Mouse (Mus musculus): Measurements from ENCODE around the gene Lin7c. TPM values are rescaled to one million over a fixed set of nuclear protein-coding genes. Genes with fewer than 3 reads are reported as not detected.

Lin7c gene
- total RNA-seq, 2 experiments from 2014 or later: 21.3 to 22.7 TPM

DNA sequence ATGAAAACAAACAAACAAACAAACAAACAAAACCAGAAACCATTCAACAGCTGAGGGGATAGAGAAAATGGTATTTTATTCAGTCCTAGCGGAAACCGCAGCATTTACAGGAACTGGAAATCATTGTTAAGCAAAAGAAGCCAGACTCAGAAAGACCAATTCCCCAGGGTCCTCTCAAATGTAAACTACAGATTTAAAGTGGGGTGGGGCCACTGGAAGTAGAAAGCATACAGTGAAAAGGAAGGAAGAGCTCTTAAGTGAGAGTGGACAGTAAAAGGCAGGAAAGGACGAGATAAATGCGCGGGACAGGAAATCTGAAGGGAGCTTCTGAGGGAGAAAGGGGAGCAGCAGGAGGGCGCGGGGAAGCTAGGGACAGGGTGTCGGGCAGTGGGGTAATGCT, 22.6 kb downstream of the Lin7c start:
- intact Hi-C loops (cut with DNase I; ENCODE audit: low total_unique reads): loop anchor here (10.0 kb wide), 1 partner anchor 82 kb away; no protein-coding TSS in a partner anchor
- DNase-seq: no peak

GRCm38 (mm10) chr2:109914601-109915000, 23.9 kb downstream of the Lin7c start:
- intact Hi-C loops (cut with DNase I; ENCODE audit: low total_unique reads): loop anchor here (10.0 kb wide), 1 partner anchor 80 kb away; no protein-coding TSS in a partner anchor
- no peak for DNase-seq

GRCm38 (mm10) chr2:109916782-109917495, 26.3 kb downstream of the Lin7c start:
- no peak for DNase-seq
- intact Hi-C loops (cut with DNase I; ENCODE audit: low total_unique reads): loop anchor here (10.0 kb wide), 1 partner anchor 78 kb away; no protein-coding TSS in a partner anchor

DNA sequence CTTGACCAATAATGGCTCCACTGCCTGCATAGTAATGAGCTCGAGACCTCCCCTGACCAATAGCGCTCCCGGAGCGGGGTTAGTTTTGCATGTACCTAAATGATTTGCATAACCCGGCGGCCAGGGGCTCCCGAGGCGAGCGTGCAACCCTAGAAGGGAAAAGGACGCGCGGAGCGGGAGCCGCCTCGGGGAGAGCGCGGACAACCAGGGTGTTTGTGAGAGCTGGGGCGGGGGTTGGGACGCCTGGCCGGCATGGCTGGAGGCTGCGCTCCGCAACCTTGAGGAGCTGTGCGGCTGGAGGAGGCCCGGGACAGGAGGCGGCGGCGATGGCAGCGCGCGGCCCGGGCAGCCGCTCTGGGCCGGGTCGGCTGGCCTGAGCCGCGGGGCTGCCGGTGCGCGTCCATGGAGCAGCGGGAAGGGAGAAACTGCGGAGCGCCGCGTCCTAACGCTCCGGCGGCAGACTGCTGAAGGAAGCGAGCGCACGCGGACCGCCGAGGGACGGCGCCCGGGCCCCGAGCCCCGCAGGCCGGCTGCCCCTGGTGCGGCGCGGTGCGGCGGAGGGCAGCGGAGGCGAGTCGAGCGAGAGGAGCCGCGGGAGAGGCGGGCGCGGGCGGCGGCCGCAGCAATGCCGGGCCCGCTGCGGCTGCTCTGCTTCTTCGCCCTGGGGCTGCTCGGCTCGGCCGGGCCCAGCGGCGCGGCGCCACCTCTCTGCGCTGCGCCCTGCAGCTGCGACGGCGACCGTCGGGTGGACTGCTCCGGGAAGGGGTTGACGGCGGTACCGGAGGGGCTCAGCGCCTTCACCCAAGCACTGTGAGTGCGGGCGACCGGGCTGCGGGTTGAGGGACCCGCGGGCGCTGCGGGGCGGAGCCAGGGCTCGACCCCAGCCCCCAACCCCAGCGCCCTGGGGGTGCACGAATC, 27.1 kb downstream of the Lin7c start, which contains the start of gene Lgr4:
Lgr4 (plus strand) TSS at position 152 of the 918 bp plus-strand sequence.
- DNase-seq: peak; percentile 96
- intact Hi-C loops (cut with DNase I; ENCODE audit: low total_unique reads): loop anchor here (10.0 kb wide), 1 partner anchor 77 kb away; no protein-coding TSS in a partner anchor

DNA sequence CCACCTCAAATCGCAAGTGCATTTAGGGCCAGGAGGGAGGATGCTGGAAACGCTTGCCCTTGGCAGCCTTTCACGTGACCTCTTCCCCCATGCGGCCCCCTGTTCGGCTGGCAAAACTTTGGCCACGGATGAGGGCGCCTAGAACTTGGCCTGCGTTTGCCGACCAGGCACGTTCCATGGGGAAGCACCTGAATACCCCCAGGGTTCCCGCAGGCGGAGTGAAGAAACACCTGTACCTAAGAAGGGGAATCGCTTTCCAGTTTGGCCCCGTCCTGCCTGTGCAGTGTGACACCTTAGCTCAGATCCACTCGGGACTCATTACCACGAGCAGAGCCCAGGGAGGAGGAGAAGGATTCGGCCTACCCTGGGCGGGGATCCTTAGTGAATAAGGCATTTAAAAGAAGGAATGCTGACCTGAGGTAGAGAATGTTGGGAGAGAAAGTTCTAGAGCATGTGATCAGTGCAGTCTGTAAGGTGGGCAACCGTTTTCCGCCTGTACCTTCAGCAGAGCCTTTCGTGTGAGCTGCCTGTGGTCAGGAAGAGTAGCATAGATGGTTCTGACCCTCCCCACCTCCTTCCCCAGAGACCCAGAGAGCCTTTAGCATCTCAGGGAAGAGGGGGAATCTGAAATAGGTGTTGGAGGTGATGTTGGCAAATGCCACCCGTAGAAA, 28.1 kb downstream of the Lin7c start:
- peak; percentile 14 for DNase-seq
- intact Hi-C loops (cut with DNase I; ENCODE audit: low total_unique reads): loop anchor here (10.0 kb wide), 1 partner anchor 76 kb away; no protein-coding TSS in a partner anchor

GRCm38 (mm10) chr2:109920471-109920870, 29.8 kb downstream of the Lin7c start:
- DNase-seq: no peak
- intact Hi-C loops (cut with DNase I; ENCODE audit: low total_unique reads): no loop called here

- DNase-seq: no peak
- intact Hi-C loops (cut with DNase I; ENCODE audit: low total_unique reads): no loop called here
These were observed 30.8 kb downstream of the Lin7c start for GRCm38 (mm10) chr2:109921298-109922035.

DNA sequence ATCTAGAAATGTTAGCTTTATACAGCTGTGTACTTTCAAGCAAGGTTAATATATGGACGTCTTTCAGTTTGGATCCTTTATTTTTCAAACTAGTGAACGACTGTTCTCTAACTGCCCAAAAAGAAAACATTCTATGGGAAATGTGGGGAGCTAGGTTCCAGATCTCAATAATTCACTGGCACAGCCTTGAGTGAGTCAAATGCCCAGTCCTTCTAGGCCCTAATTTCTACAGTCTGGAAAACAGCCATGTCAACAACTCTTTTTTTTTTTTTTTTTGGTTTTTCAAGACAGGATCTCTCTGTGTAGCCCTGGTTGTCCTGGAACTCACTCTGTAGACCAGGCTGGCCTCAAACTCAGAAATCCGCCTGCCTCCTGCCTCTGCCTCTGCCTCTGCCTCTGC, 31.7 kb downstream of the Lin7c start:
- intact Hi-C loops (cut with DNase I; ENCODE audit: low total_unique reads): no loop called here
- DNase-seq: no peak

DNA sequence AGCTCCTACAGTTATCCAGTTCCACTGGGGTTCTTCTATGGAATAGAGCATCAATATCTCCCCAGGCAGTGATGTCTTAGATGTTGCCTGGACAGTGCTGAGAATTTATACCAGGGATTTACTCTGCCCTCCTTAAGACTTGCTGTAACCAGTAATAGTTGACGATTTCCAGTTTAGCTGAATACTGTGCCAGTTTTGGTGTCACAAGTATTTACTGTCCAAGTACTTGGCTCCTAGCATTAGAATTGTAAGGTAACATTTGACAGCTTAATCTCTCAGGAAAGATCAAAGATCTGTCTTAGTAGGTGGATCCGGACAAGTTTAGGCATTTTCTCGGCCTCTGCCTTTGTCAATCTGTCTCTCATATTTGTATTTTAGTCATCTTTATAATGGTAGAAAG, 32.4 kb downstream of the Lin7c start:
- intact Hi-C loops (cut with DNase I; ENCODE audit: low total_unique reads): no loop called here
- no peak for DNase-seq

GRCm38 (mm10) chr2:109923945-109924344, 33.3 kb downstream of the Lin7c start:
- no peak for DNase-seq
- intact Hi-C loops (cut with DNase I; ENCODE audit: low total_unique reads): no loop called here

- DNase-seq: no peak
- intact Hi-C loops (cut with DNase I; ENCODE audit: low total_unique reads): no loop called here
These were observed 36.3 kb downstream of the Lin7c start for GRCm38 (mm10) chr2:109926984-109927383.

- no peak for DNase-seq
- intact Hi-C loops (cut with DNase I; ENCODE audit: low total_unique reads): no loop called here
These were observed 36.8 kb downstream of the Lin7c start for GRCm38 (mm10) chr2:109927446-109927845.

GRCm38 (mm10) chr2:109927876-109928275, 37.2 kb downstream of the Lin7c start:
- DNase-seq: no peak

DNA sequence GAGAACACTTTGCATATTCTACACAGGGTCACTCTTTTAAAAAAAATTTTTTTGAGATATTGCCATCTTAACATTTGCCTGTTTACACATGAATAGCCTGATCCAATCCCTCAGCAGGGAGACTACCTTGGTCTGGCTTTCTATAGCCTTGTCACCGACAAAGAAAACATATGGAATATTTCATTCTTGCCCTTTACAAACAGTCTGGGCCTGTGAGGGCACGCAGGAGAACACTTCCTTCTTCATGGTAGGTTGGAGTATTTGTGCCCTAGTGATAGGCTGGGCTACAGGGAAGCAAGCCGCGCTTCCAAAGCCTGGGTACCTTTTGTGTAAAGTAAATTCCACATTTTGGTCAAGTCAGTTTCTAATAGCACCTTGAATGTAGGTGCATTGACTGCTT, 38.1 kb downstream of the Lin7c start:
- no peak for DNase-seq
- intact Hi-C loops (cut with DNase I; ENCODE audit: low total_unique reads): no loop called here

More at GRCm38 (mm10) chr2:109927876-109928275, 37.2 kb downstream of the Lin7c start:
- intact Hi-C loops (cut with DNase I; ENCODE audit: low total_unique reads): no loop called here

DNA sequence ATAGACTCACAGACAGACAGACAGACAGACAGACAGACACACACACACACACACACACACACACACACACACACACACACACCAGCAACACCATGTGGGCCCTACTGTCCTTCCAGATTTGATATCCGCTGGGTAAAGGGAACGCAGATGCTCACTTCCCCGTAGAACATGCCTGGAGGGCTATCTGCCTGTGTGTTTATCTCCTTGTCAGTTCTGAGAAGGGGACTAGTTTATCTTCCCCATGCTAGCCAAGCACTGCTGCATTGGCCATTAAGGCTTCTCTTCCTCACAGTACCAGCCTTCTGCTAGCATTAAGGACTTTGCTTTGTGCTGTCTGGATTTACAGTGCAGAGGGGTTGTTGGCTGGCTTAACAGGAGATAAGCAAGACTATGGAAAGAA, 38.6 kb downstream of the Lin7c start:
- DNase-seq: no peak

DNA sequence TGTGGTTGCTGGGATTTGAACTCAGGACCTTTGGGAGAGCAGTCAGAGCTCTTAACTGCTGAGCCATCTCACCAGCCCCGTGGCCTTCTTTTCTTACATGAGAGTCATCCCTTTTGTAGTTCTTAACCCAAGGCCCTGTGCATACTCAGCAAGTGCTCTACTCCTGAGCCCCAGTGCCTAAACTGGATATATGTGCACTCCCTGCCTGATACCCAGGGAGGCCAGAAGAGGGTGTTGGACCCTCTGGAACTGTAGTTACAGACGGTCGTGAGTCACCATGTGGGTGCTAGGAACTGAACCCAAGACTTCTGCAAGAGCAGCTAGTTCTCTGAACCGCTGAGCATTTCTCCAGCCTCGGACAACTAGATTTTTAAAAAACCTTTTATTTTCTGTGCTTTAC, 39.7 kb downstream of the Lin7c start:
- DNase-seq: no peak
- intact Hi-C loops (cut with DNase I; ENCODE audit: low total_unique reads): no loop called here

More for the DNA sequence above, 38.6 kb downstream of the Lin7c start:
- intact Hi-C loops (cut with DNase I; ENCODE audit: low total_unique reads): no loop called here

- DNase-seq: no peak
- intact Hi-C loops (cut with DNase I; ENCODE audit: low total_unique reads): no loop called here
These were observed 40.1 kb downstream of the Lin7c start for GRCm38 (mm10) chr2:109930771-109931170.

GRCm38 (mm10) chr2:109931978-109932780, 41.5 kb downstream of the Lin7c start:
- intact Hi-C loops (cut with DNase I; ENCODE audit: low total_unique reads): no loop called here

More at GRCm38 (mm10) chr2:109931978-109932780, 41.5 kb downstream of the Lin7c start:
- no peak for DNase-seq
